Mouse (Mus musculus): ENCODE data around the gene Srpr. TPM values are rescaled to one million over a fixed set of nuclear protein-coding genes. Genes with fewer than 3 reads are reported as not detected.

Srpr gene
- polyA plus RNA-seq, 2 experiments from 2014 or later = 90.5 to 119 TPM

GRCm38 (mm10) chr9:35192983-35193542 lies 6.9 kb upstream of the Srpr start:
- ATAC-seq = no peak

- ATAC-seq = no peak
Observed at GRCm38 (mm10) chr9:35194048-35194447, 5.9 kb upstream of the Srpr start.

- ATAC-seq = no peak
Observed at GRCm38 (mm10) chr9:35197625-35198024, 2.4 kb upstream of the Srpr start.

GRCm38 (mm10) chr9:35198351-35198750 lies 1.6 kb upstream of the Srpr start:
- no peak for ATAC-seq

GRCm38 (mm10) chr9:35198945-35199771 lies 817 bp upstream of the Srpr start:
- peak; percentile 27 for ATAC-seq

GRCm38 (mm10) chr9:35200529-35201060 lies 620 bp downstream of the Srpr start:
- ATAC-seq = no peak

GRCm38 (mm10) chr9:35203536-35203935 lies 3.6 kb downstream of the Srpr start:
- no peak for ATAC-seq

- ATAC-seq = no peak
Observed at GRCm38 (mm10) chr9:35204421-35204820, 4.4 kb downstream of the Srpr start.

- peak; percentile 96 for ATAC-seq
Observed at GRCm38 (mm10) chr9:35210542-35211474, 10.8 kb downstream of the Srpr start, which contains the start of gene Foxred1. TSS of gene Foxred1 (minus strand) at chr9:35211055.

GRCm38 (mm10) chr9:35211573-35212511 lies 11.9 kb downstream of the Srpr start:
- ATAC-seq = peak; percentile 7

GRCm38 (mm10) chr9:35217963-35218362 lies 18.0 kb downstream of the Srpr start:
- ATAC-seq = no peak

- no peak for ATAC-seq
Observed at GRCm38 (mm10) chr9:35223466-35223865, 23.5 kb downstream of the Srpr start.

- no peak for ATAC-seq
Observed at GRCm38 (mm10) chr9:35228671-35229070, 28.7 kb downstream of the Srpr start.

- ATAC-seq = no peak
Observed at GRCm38 (mm10) chr9:35235996-35236395, 36.0 kb downstream of the Srpr start.

- ATAC-seq = no peak
Observed at GRCm38 (mm10) chr9:35238371-35238770, 38.4 kb downstream of the Srpr start.

- no peak for ATAC-seq
Observed at GRCm38 (mm10) chr9:35238915-35239571, 39.1 kb downstream of the Srpr start.

GRCm38 (mm10) chr9:35239734-35240133 lies 39.8 kb downstream of the Srpr start:
- ATAC-seq = no peak

- ATAC-seq = no peak
Observed at GRCm38 (mm10) chr9:35247405-35247804, 47.4 kb downstream of the Srpr start.

- ATAC-seq = no peak
Observed at GRCm38 (mm10) chr9:35249476-35249875, 49.5 kb downstream of the Srpr start.

- no peak for ATAC-seq
Observed at GRCm38 (mm10) chr9:35257365-35257764, 57.4 kb downstream of the Srpr start.

- ATAC-seq = no peak
Observed at GRCm38 (mm10) chr9:35262418-35262817, 62.4 kb downstream of the Srpr start.

Measured in CD4-positive, CD25-positive, alpha-beta regulatory T cell, adult 4 months (primary cell).